Mouse (Mus musculus) heart, adult 2 months (tissue): ENCODE measurements around the gene Dscaml1.

Source experiments
- CTCF ChIP-seq: fragments of 200-600 bp; IDR thresholded peaks from 2 replicates; pipeline ENCODE4 v1.8.1; 2022; ENCODE audit warnings: antibody characterized with exemption, mild to moderate bottlenecking, moderate library complexity
- EP300 ChIP-seq: fragments of 200-500 bp; IDR thresholded peaks from 2 replicates; pipeline ENCODE4 v1.6.1; 2011; ENCODE audit warnings: low read depth, low read length, control low read depth; ENCODE audit not compliant: insufficient read depth
- POLR2A ChIP-seq: fragments of 200-500 bp; IDR thresholded peaks from 2 replicates; pipeline ENCODE4 v1.6.1; 2011; ENCODE audit warnings: mild to moderate bottlenecking, low read depth, low read length, control low read depth; ENCODE audit not compliant: insufficient read depth

DNA sequence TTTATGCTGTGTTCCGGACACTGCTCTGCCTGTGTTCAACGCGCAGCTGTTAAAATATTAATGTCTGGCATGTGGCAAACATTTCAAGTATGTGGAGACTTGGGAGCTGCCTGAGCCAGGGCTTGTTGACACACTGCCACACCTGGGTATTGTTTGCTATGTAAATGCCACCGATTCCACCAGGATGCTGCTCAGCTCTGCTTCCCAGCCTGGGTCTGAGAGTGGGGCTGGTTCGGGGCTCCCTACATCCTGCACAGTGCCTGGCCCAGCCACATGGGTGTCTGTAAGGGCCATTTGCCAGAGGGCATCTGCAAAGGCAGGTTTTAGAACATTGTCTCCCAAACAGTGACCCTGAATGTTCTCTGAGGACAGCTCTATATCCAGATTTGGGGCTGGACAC lies 78.5 kb downstream of the Dscaml1 start:
- TF ChIP-seq POLR2A (no peak), CTCF (no peak), EP300 (no peak)
